Mouse (Mus musculus) bone marrow macrophage, adult 2 months (primary cell): ENCODE data around the gene Tcte3.
"Not testable (repeated sequence)": the region's sequence is repeated elsewhere in the genome, so short reads cannot be mapped to it uniquely, and the experiment has no call there.

Source experiments
- CTCF ChIP-seq: IDR thresholded peaks from 2 replicates; pipeline ENCODE4 v1.5.1; 2012; ENCODE audit warnings: low read depth, mild to moderate bottlenecking, low read length, moderate library complexity
- POLR2A ChIP-seq: IDR thresholded peaks from 2 replicates; pipeline ENCODE4 v1.6.1; 2012; ENCODE audit warnings: mild to moderate bottlenecking, low read depth, low read length, borderline replicate concordance

DNA sequence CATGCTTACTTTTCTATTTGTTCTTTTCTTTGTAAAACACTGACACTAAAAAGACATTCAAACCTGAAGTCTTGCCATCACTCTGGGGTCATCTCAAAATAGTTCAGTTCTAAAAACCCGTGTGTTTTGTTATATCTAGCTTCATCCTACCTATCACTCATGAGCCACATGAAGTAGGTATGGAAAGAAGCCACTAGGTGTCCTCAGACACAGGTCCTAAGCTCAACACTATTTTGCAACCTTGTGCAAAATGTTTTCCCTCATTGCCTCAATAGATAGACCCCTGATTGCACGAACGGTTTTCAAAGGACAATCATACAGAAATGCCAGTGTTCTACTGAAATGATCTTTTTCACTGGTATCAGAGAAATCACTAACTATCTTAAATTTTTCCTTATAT lies 32.2 kb downstream of the Tcte3 start:
- not testable (repeated sequence) for TF ChIP-seq CTCF, POLR2A
